Mouse (Mus musculus) limb, embryonic 12.5 days (tissue): ENCODE measurements around the gene Gm3336. TPM values are rescaled to one million over a fixed set of nuclear protein-coding genes. Genes with fewer than 3 reads are reported as not detected.

Experiments used
- ATAC-seq: fragments of 200-750 bp; cut with Nextera tagmentation; 2 replicates; pipeline ENCODE4 v1.8.0; 2017; ENCODE audit warnings: low read depth, moderate TSS enrichment; ENCODE audit not compliant: insufficient number of reproducible peaks, insufficient read depth, low FRiP score, low TSS enrichment
- H3K27ac ChIP-seq: fragments of 300-500 bp; sonication (generic); 2 replicates; pipeline ENCODE4 v1.5.1; 2016; ENCODE audit warnings: mild to moderate bottlenecking, moderate library complexity
- H3K27me3 ChIP-seq: fragments of 300-500 bp; sonication (generic); 2 replicates; pipeline ENCODE4 v1.6.1; 2016; ENCODE audit warnings: mild to moderate bottlenecking, moderate library complexity
- H3K36me3 ChIP-seq: fragments of 300-500 bp; sonication (generic); 2 replicates; pipeline ENCODE4 v1.6.1; 2016; ENCODE audit warnings: mild to moderate bottlenecking, moderate library complexity
- H3K4me1 ChIP-seq: fragments of 300-500 bp; sonication (generic); replicated peaks from 2 replicates; pipeline ENCODE4 v1.6.1; 2016
- H3K4me2 ChIP-seq: fragments of 300-500 bp; sonication (generic); 2 replicates; pipeline ENCODE4 v1.6.1; 2016; ENCODE audit warnings: mild to moderate bottlenecking, moderate library complexity
- H3K4me3 ChIP-seq: fragments of 300-500 bp; sonication (generic); replicated peaks from 2 replicates; pipeline ENCODE4 v1.5.1; 2016; ENCODE audit warnings: mild to moderate bottlenecking
- H3K9ac ChIP-seq: fragments of 300-500 bp; sonication (generic); replicated peaks from 2 replicates; pipeline ENCODE4 v1.6.1; 2016; ENCODE audit warnings: mild to moderate bottlenecking, moderate library complexity
- H3K9me3 ChIP-seq: fragments of 300-500 bp; sonication (generic); 2 replicates; pipeline ENCODE4 v1.6.1; 2016; ENCODE audit warnings: mild to moderate bottlenecking, moderate library complexity
- WGBS: fragments of 180-500 bp; shearing (Covaris S2); methylation state at CpG from one replicate; pipeline ENCODE4 v1.1.7; 2016; 5-methylcytosine and 5-hydroxymethylcytosine counted together
- polyA plus RNA-seq: library from polyadenylated mRNA; unstranded; fragments of >200 nt; fragmentation: Nextera tagmentation; extraction: Ambion mirVana; gene quantifications from 2 replicates; pipeline ENCODE4 v1.2.1, GENCODE M21; 2016

Gm3336 gene
- polyA plus RNA-seq, 1 experiment from 2014 or later, result not detected

DNA sequence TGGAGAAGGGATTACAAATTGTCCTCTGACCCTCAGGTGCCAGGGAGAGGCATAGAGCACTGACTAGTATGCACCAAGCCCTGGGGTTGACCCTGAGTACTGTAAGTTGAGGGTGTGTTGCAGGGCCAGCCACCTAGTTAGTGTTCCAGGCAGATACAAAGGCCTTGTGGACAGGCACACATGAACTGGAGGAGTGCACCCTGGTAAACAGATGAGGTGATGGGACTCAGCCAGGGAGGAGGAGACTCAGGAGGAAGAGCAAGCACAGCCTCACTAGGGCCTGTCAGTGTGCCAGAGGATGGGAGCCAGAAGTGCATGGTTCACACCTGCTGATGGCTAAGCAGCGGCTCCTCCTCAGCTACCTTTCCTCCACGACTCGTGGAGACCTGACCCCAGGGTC, 38.3 kb upstream of the Gm3336 start:
- Histone ChIP-seq H3K9me3 (no peaks in the 10 kb centered on the region), H3K27ac (no peak overlapping the region), H3K4me1 (peaks cover 8% of the 10 kb centered on the region), H3K36me3 (peaks cover 36% of the 10 kb centered on the region), H3K4me2 (no peak overlapping the region), H3K27me3 (no peaks in the 10 kb centered on the region; the same call in 1 of the 2 replicates), H3K9ac (no peak overlapping the region; the same call in 1 of the 2 replicates), H3K4me3 (no peak overlapping the region)
- ATAC-seq, result no peak
- 62% methylated on average over 3 of the region's 3 CpGs for WGBS

DNA sequence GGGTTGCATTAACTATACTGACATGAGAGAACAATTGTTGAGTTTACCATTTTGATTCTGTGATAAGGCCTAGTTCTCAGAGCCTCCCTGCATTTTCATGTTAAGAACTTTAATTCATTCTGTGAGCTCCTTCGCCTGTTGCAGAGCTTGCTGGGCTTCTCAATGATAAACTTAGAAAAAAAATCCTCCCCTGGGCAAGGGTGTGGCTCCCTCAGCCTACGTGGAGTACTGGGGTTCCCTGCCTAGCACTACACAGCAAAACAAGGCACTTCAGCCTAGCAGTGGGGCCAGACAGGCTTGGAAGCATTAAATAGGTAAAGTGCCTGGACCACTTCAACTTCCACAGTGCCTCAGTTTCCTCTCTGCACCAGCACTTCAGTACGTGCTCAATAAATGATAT, 36.9 kb upstream of the Gm3336 start:
- no peak overlapping the region for H3K9ac ChIP-seq
- no peaks in the 10 kb centered on the region; the same call in 1 of the 2 replicates for H3K27me3 ChIP-seq
- H3K4me1 ChIP-seq, result peaks cover 8% of the 10 kb centered on the region
- no peak overlapping the region for H3K4me3 ChIP-seq
- no peak overlapping the region for H3K27ac ChIP-seq
- no peak overlapping the region for H3K4me2 ChIP-seq
- 76% methylated on average over 3 of the region's 3 CpGs for WGBS
- H3K9me3 ChIP-seq, result no peaks in the 10 kb centered on the region
- peaks cover 33% of the 10 kb centered on the region for H3K36me3 ChIP-seq
- no peak for ATAC-seq

DNA sequence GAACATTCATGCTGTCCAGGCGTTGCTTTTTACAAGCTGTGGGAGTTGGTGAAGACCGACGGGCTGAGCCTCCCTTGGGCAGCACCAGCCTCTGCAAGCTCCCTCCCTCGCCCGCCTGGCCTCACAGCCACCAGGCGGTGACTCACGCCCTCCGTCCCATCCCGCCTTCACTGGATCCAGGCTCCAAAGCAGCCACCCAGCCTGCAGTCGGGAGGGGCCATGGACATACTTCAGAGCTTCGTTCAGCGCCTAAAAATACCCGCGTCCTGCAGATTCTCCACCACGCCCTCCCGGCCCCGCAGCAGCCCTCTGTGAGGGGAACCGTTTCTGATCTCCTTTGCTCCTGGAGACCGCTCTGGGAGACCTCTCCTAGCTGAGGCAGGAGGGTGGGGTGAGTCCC, 36.1 kb upstream of the Gm3336 start:
- WGBS, result 7% methylated on average over 19 of the region's 19 CpGs
- H3K4me1 ChIP-seq, result peaks cover 8% of the 10 kb centered on the region
- peak; percentile 7; the same call in 1 of the 2 replicates for ATAC-seq
- peaks cover 30% of the 10 kb centered on the region for H3K36me3 ChIP-seq
- no peaks in the 10 kb centered on the region for H3K9me3 ChIP-seq
- peak overlapping the region; percentile 38 for H3K4me2 ChIP-seq
- H3K27ac ChIP-seq, result no peak overlapping the region
- H3K9ac ChIP-seq, result peak overlapping the region; percentile 53
- peak overlapping the region; percentile 15; the same call in 1 of the 2 replicates for H3K4me3 ChIP-seq
- H3K27me3 ChIP-seq, result no peaks in the 10 kb centered on the region; the same call in 1 of the 2 replicates

DNA sequence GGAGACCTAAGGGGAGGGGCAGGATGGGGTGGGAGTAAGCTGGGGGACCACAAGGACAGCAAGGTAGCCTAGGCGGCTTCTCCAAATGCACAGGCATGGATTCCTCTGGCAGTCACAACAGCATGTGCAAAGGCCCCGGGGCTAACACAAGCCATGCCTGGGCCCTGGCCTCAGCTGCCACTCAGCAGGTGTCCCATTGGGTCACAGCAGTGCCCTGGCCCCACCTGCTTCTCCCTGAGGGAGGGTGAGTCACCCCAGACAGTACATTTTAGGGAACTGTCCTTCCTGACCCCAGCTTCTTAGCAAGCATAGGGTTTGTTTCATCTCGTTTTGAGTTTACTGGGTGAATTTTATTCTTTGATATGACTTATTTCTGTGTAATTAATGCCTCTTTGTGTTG, 35.7 kb upstream of the Gm3336 start:
- Histone ChIP-seq H3K36me3 (peaks cover 26% of the 10 kb centered on the region), H3K9me3 (no peaks in the 10 kb centered on the region), H3K4me2 (peak overlapping the region; percentile 38; the same call in 1 of the 2 replicates), H3K27me3 (no peaks in the 10 kb centered on the region; the same call in 1 of the 2 replicates), H3K27ac (no peak overlapping the region), H3K9ac (peak overlapping the region; percentile 53; the same call in 1 of the 2 replicates), H3K4me1 (peaks cover 8% of the 10 kb centered on the region), H3K4me3 (no peak overlapping the region)
- WGBS, result 72% methylated on average over 3 of the region's 3 CpGs
- no peak for ATAC-seq

DNA sequence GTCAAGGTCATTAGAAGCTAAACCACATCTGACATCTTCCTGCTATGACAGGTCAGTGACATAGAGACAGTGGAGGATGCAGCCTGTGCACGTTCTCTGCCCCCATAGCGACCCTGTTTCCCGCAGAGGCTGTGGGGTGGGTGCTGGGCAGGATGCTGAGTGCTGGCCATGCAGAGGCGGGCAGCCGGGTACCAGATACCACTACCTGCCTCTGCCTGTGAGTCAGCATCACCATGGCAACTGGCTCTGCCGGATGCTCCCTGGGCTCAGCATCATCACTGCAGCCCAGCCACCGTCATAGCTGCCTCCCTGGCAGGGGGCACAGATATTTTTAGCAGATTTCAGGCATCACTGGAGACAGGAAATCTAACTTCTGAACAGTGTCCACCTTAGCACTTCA, 34.1 kb upstream of the Gm3336 start:
- no peak for ATAC-seq
- H3K4me1 ChIP-seq, result peaks cover 8% of the 10 kb centered on the region
- H3K9ac ChIP-seq, result no peak overlapping the region
- H3K36me3 ChIP-seq, result peaks cover 10% of the 10 kb centered on the region
- no peaks in the 10 kb centered on the region; the same call in 1 of the 2 replicates for H3K27me3 ChIP-seq
- H3K4me2 ChIP-seq, result no peak overlapping the region
- H3K4me3 ChIP-seq, result no peak overlapping the region
- WGBS, result 52% methylated on average over 7 of the region's 7 CpGs
- no peaks in the 10 kb centered on the region for H3K9me3 ChIP-seq
- no peak overlapping the region for H3K27ac ChIP-seq

DNA sequence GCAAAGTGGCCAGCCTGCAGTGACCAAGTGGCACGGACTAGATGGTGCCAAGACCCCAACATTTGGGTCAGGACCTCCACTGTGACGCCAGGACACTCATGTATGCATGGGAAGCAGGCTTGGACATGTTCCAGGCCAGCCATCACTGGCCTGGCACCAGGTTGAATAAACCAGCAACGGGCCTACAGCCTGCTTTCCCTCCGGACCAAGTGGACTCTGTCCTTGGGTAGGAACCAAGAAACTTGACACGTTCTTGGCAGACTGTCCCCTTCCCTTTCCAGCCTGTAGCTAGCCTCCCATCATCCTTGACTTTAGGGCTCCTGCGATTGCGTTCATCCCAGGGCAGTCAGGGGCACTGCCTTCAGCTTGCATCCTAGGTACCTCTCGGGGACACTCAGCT, 30.8 kb upstream of the Gm3336 start:
- ATAC-seq, result no peak
- H3K27ac ChIP-seq, result no peak overlapping the region
- peaks cover 24% of the 10 kb centered on the region for H3K4me1 ChIP-seq

DNA sequence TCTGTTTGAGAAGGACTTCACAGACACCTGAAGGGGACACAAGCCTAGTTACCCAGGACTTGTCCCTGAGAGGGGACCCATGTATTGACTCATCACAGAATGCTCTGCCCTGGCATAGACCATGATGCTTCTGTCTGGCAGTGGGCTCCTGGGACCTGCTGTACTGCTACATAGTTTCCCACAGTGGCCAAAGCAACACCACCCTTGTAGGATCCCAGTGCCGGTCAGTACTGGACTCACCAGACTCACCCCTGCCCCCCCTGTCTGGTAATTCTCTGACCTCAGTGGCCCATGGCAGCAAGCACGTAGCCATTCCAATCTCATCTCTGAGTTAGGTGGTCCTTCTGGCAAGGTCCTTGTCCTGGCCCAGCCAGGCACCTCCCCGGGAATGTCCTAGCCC, 30.2 kb upstream of the Gm3336 start:
- Histone ChIP-seq H3K4me1 (peaks cover 22% of the 10 kb centered on the region), H3K27ac (no peak overlapping the region), H3K4me2 (no peak overlapping the region), H3K36me3 (no peaks in the 10 kb centered on the region), H3K9me3 (no peaks in the 10 kb centered on the region), H3K9ac (no peak overlapping the region), H3K4me3 (no peak overlapping the region), H3K27me3 (no peaks in the 10 kb centered on the region; the same call in 1 of the 2 replicates)
- ATAC-seq, result no peak
- WGBS, result 92% methylated on average over 3 of the region's 3 CpGs

More for the DNA sequence above, 30.8 kb upstream of the Gm3336 start:
- no peak overlapping the region for H3K9ac ChIP-seq
- 85% methylated on average over 8 of the region's 8 CpGs for WGBS
- no peaks in the 10 kb centered on the region for H3K36me3 ChIP-seq
- no peak overlapping the region for H3K4me2 ChIP-seq
- H3K4me3 ChIP-seq, result no peak overlapping the region; the same call in 1 of the 2 replicates
- H3K27me3 ChIP-seq, result no peaks in the 10 kb centered on the region; the same call in 1 of the 2 replicates
- no peaks in the 10 kb centered on the region for H3K9me3 ChIP-seq

DNA sequence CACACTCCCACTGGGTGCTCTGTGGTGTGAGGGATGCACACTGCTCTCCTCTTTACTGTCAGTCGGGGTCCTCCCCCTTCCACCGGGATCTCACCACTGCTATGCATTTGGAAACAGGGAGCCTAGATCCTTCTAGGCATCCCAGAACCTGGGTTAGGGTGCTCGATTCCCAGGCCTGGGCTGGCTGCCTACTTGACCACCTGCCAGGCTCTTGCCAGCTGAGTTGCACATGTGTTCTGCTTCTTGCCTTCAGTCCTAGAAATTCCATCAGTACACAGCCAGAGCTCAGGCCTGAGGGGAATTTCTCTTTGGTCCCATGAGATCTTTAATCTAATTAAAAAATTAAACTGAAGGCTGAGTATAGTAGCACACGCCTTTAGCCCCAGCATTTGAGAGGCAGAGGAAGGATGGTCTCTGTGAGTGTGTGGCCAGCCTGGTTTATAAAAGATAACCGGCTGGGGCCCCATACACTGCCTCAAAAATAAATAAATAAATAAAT, 28.4 kb upstream of the Gm3336 start:
- Histone ChIP-seq H3K4me1 (peaks cover 32% of the 10 kb centered on the region), H3K4me2 (no peak overlapping the region), H3K4me3 (no peak overlapping the region), H3K27me3 (no peaks in the 10 kb centered on the region), H3K36me3 (no peaks in the 10 kb centered on the region), H3K9me3 (no peaks in the 10 kb centered on the region), H3K9ac (no peak overlapping the region), H3K27ac (peak overlapping the region; percentile 59)
- WGBS, result 78% methylated on average over 5 of the region's 5 CpGs
- no peak for ATAC-seq

DNA sequence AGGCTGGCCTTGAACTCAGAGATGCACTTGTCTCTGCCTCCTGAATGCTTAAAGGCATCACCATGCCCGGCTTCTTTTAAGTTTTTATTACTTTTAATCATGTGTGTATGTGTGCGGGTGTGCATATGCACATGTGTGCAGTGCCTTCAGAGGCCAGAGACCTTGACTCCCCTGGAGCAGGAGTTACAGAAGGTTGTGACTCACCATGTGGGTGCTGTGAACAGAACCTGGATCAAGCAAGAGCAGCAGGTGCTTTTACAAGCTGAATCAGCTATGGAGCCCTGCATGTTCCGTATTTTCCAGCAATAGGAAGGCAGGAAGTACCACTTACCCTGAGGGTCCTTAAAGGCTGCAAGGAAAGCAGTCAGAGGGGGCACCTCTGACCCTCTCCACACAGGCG, 27.1 kb upstream of the Gm3336 start:
- peaks cover 45% of the 10 kb centered on the region for H3K4me1 ChIP-seq
- no peak; the same call in 1 of the 2 replicates for ATAC-seq

DNA sequence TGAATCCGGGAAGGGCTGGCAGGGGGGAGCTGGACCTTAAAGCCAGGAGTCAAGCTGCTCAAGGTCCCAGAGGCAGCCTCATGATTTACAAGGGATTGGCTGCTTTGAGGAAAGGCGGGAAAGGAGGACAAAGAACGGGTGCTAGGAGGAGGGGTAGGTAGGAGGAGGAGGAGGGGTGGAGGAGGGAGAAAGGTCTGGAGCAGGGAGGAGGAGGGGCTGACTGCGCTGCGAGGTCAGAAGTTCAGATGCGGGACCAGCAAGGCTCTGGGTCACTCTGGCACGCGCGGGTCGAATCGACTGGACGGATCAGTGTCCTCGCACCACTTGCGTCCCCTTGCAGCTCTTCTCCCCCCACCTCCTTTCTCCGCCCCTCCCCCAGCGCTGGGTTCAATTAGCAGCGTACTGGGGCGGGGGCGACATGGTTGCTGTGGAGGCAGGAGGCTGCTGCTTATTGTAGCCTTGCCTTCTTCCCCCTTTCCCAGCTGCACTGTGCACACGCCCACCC, 26.6 kb upstream of the Gm3336 start:
- H3K4me3 ChIP-seq, result peak overlapping the region; percentile 31
- under 1% methylated on average over 20 of the region's 20 CpGs for WGBS
- no peaks in the 10 kb centered on the region for H3K36me3 ChIP-seq
- peak overlapping the region; percentile 95 for H3K27ac ChIP-seq
- no peaks in the 10 kb centered on the region for H3K9me3 ChIP-seq
- H3K27me3 ChIP-seq, result no peaks in the 10 kb centered on the region
- peak overlapping the region; percentile 55 for H3K4me2 ChIP-seq
- peaks cover 50% of the 10 kb centered on the region for H3K4me1 ChIP-seq
- ATAC-seq, result peak; percentile 45
- peak overlapping the region; percentile 63 for H3K9ac ChIP-seq

More for the DNA sequence above, 27.1 kb upstream of the Gm3336 start:
- H3K4me3 ChIP-seq, result peak overlapping the region; percentile 31
- H3K36me3 ChIP-seq, result no peaks in the 10 kb centered on the region
- H3K27me3 ChIP-seq, result no peaks in the 10 kb centered on the region
- 48% methylated on average over 4 of the region's 4 CpGs for WGBS
- H3K27ac ChIP-seq, result peak overlapping the region; percentile 95
- H3K4me2 ChIP-seq, result peak overlapping the region; percentile 55
- H3K9me3 ChIP-seq, result no peaks in the 10 kb centered on the region
- peak overlapping the region; percentile 63 for H3K9ac ChIP-seq

DNA sequence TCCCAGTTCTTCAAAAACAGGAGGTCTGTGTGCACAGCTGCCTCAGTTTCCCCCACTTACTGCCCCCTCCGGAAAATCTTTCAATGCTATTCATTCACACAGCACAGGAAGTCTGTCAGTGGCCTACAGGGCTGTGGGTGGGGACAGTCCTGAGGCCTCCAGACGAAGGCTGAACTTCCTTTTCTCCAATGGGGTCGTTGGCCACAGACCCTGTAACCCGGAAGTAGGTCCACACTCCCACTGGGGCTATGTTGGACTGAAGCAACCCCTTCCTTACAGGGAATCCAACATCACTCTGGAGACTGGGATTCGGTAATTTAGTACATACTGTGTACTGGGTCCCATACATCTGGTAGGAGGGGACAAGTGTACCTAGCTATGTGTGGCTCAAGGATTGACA, 24.7 kb upstream of the Gm3336 start:
- no peak overlapping the region for H3K4me3 ChIP-seq

More for the DNA sequence above, 24.7 kb upstream of the Gm3336 start:
- WGBS, result 74% methylated on average over 5 of the region's 5 CpGs
- no peak for ATAC-seq
- no peak overlapping the region for H3K9ac ChIP-seq
- peaks cover 65% of the 10 kb centered on the region for H3K4me1 ChIP-seq
- peak overlapping the region; percentile 29; the same call in 1 of the 2 replicates for H3K27ac ChIP-seq
- H3K36me3 ChIP-seq, result no peaks in the 10 kb centered on the region
- no peak overlapping the region for H3K4me2 ChIP-seq
- H3K9me3 ChIP-seq, result no peaks in the 10 kb centered on the region
- no peaks in the 10 kb centered on the region for H3K27me3 ChIP-seq
